Mouse (Mus musculus): ENCODE results near the gene Nmur2.

Nmur2 gene

DNA sequence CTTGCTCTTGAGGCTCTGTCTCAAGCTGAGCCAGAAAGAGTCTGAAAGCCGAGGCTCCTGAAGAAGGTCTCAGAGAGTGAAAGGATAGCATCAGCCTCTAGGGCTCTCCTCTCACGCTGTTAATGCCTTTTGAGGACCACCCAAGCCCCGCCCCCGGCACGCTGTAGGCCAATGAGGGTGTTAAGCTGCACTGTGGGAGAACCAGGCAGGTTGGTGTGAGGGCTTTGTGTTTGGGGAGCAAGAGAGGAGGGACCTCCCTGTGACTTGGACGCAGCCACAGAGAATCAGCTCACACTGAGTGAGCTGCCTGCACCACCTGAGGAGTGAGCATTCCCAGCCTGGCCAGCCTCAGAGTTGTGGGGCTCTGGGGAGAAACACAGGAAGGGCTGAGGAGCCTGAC, at the start of gene Nmur2:
TSS of gene Nmur2 (minus strand) at position 94 of the 400 bp plus-strand sequence.
- ATAC-seq (ENCODE audit: insufficient number of reproducible peaks, low FRiP score, low TSS enrichment), result no peak

DNA sequence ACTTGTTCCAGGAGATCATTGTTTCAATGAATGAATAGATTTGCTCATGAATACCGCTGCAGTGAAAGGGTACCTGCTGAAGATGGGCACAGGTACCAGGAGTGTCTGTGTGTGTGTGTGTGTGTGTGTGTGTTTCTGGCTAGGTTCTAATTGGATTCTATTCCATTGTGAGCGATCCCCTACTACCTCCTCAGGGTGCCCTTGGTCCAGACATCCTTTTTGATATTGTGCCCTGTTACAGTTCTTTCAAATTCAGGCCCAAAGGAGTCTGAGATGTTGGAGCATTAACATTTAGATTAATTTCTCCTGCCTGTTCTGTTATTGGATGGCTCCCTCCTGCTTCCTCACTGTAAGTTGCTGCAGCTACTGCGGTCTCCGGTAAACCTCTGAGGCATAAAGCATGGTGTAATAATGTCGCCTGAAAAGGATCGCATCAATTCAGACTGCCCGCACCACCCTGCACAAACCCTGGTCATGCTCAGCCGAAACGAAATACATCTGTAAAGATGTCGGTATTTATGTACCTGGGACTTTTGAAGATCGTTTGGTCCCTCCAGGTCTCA, 48.4 kb upstream of the Nmur2 start:
- ATAC-seq (ENCODE audit: insufficient number of reproducible peaks, low FRiP score, low TSS enrichment), result no peak

DNA sequence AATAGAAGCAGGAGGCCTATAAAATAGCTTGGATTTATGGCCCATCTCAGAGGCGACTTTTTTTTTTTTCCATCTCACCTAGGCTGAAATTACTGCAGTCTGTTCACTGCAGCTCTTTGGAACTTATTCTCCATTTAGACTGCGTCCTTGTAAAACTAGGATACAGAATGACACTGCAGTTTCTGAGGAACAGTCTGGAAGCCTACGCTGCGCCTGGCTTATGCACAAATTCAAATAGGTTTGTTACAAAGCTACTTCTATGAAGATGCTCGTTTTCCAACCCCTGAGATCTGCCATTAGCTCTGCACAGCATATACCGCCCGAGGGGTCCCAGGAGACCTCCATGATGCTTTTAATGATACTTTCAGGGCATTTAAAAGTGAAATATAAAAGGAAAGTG, 31.3 kb upstream of the Nmur2 start:
- no peak for ATAC-seq (ENCODE audit: insufficient number of reproducible peaks, low FRiP score, low TSS enrichment)

DNA sequence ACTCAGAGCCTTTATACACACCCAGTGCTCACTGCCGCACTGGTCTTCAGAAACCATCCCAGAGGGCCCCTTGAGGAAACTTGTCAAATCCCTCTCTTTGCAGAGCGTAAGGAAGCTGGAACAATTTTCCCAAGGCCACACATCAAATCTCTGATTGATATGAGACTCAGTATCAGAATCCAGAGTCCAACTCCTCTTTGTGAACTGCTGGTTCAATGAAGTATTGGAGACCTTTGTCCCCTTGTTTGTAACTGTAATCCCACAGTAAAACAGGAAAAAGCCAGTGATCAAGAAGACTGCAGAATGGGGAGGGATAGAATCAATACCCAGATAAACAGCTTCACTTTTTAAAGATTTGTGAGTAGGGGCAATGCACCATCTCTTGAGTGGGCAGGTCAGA, 28.8 kb upstream of the Nmur2 start:
- ATAC-seq (ENCODE audit: insufficient number of reproducible peaks, low FRiP score, low TSS enrichment), result no peak

DNA sequence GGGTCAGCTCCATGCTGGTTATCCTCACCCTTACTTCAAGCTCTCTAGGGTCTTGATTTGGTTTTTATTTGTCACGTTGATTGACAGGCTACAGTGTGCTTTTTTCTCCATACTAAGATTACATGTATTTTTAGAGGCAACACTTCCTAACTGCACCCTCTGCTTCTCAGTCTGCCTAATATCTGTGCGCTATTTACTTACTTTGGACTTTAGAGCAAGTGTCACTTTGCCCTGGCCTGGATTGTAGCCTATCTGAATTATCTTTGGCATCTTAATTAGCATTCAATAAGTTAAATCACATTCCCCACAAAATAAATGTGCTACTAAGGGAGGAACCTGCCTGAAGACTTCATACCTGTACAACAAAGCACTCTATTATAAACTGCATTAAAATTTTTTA, 24.3 kb upstream of the Nmur2 start:
- no peak for ATAC-seq (ENCODE audit: insufficient number of reproducible peaks, low FRiP score, low TSS enrichment)

DNA sequence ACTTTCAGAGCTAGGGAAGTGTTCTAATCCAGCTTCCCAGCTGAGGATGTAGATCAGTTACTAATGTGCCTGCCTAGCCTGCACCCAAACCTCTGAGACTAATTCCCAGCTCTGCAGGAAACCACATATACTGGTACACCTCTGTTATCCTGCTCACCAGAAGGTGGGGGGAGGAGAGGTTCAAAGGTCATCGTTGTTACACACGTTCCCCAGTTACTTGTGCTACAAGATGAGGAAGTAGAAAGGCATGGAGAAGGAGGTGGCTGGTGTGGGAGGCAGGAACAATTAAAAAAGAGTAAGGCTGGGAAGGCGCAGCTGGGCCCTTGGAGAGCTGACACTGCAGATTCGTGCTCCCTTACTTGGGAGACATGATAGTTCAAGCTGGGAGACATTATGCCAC, 23.8 kb upstream of the Nmur2 start:
- no peak for ATAC-seq (ENCODE audit: insufficient number of reproducible peaks, low FRiP score, low TSS enrichment)

DNA sequence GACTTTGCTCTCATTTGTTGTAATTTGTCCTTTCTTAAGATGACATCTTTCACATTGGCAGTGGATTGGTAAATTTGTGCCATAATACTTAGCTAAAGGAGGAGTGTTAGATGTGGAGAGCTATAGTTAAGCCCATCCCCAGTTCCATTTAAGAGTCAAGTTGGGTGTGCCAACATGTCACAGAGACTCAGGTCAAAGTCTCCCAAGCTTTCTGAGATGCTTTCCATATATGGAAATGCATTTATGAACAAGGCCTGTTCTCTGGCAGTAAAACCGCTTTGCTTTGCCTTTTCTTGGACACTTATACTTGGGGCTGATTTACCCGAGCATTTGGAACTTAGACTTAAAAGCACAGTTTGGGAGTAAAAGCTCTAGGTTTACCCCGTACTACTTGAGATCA, 18.4 kb upstream of the Nmur2 start:
- ATAC-seq (ENCODE audit: insufficient number of reproducible peaks, low FRiP score, low TSS enrichment), result no peak

DNA sequence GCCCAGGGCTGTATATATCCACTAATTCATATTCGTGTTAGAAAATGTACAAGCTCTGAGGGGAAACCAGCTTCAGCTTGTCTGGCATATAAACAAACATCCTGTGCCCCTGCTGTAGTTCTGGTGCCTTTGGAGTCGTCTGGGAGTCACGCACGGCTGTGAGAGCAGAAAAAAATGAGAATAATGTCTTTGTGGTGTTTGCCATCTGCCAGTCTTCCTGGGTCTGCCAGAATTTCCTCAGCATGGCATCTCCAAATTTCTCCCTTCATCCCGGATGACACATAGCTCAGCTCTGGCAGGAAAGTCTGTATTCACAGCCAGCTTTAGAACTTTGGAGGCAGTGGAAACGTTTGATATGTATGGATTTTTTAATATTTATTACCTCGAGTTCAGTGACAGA, 13.6 kb upstream of the Nmur2 start:
- no peak for ATAC-seq (ENCODE audit: insufficient number of reproducible peaks, low FRiP score, low TSS enrichment)

DNA sequence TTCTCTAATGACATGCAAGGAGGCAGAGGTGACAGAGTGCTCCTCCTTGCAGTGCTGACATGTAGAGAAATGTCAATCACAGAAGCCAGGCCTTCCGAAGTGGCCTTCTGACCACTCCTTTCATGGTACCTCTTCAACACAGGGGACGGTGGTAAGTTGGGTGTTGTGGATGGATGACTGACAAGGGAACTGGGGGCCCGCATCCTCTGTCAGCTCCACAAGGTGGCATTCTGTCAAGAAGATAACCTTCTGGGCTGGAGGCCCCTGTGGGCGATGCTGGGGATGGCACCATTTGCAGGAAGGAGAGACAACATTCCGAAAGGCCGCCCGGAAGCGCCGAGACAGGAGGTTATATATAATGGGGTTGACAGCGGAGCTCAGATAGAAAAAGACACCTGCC, 14.0 kb downstream of the Nmur2 start:
- no peak for ATAC-seq (ENCODE audit: insufficient number of reproducible peaks, low FRiP score, low TSS enrichment)

DNA sequence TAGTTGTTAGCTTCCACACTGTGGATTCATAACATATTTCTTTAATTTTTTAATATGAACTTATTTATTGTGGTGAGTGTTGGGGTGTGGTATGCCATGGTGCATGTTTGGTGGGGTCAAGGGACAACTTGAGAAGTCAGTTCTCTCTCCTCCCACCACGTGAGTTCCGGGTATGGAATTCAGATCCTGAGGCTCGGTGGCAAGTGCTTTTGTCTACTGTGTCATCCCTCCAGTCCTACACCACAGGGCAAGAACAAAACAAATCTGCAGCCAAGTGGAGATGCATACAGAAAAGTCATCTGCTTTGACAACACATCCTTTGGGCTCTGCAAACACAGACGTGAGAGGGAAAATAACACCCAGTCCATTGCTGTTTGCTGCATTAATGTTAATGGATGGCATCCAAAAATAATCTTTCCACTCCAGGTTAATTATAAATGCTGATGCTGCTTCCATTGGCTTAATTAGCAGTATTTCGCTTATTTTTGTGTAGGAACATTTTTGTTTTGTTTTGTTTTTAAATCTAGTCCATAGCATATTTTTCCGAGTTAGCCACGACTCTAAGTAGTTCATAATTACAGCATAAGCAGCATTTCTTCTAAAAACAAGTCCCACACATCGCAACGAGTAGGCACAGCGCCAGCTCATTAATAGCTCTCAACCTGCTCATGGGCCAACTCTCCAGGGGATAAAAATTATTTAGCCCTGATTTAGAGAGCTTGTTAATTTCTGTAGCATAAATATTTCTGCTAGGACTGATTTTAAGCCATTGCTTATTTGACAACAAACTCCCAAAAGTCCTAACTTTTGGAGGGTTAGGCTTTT, 14.9 kb downstream of the Nmur2 start:
- ATAC-seq (ENCODE audit: insufficient number of reproducible peaks, low FRiP score, low TSS enrichment), result no peak

DNA sequence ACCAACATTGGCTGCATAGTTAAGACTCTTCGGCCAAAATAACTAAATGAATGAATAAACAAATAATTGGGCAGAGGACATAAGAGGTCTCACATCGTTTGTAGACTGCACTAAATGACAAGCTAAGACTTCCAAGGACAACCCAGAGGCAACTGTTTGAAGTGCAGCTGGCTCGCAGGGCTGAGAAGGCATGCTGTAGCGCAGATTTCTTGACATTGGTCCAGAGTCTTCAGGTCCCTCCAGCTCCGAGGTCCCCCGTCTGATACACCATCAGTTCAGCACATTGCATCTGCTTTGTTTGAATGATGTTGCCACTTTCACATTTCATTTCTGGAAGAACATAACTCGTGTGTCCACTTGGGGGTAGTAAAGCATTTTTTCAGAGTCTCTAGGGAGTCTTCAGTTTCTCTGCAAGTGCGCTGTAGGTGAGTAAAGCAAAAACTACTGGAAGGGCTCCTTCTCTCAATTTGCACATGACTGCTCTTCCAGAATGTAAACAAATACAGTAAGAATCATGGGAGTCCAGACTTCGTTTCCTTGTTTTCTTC, 27.2 kb downstream of the Nmur2 start:
- no peak for ATAC-seq (ENCODE audit: insufficient number of reproducible peaks, low FRiP score, low TSS enrichment)

DNA sequence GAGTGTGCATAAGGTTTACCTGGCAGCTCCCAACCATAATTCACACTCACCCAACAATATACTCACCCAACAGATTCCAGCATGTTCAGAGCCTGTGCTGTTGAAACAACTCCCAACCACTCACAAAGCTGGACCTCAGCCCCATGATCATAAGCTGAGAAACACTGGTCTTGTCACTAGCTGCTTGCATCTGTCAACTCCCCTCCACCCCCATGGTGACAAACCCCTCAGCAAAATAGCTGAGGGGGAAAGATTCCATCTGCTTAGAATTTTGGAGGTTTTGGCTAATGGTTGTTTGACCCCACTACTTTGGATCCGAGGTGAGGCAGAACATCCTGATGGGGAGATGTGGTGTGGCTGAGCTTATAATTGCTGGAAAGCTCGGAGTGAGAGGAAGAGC, 28.4 kb downstream of the Nmur2 start:
- no peak for ATAC-seq (ENCODE audit: insufficient number of reproducible peaks, low FRiP score, low TSS enrichment)

DNA sequence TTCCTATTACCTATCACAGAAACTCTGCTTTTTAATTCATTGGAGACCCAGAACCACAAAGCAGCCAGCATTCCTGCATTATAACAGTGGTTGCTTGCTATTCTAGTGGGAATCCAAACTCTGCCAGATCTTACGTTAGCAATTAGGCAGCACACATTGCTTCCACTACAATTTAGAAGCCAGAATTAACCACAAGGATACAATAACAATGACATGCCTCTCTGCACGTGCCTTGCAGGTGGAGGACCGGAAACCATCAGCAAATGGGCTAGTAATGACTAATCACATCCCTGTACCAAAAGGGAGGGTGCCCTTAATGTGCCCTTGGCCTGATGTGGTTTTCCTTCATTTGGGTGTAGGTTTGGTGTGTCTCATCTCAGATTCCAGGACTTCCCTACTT, 32.5 kb downstream of the Nmur2 start:
- no peak for ATAC-seq (ENCODE audit: insufficient number of reproducible peaks, low FRiP score, low TSS enrichment)

DNA sequence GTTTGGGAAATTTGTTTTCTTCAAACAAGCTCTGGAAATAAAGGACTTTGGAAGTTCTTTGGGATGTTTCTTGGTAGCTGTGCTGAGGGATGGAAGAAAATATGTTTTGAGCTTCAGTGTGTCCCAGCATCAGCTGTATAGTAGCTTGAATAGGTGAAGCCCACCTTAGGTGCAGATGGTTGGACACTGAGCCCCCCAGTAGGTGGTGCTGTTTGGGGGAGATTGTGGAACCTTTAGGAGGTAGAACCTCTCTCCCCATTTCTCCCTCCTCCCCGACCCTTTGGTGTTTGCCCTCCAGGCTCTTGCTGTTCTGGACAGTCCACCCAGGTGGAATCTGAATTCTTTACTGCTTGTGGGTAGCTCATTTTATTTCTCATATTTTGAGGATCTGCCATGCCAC, 48.0 kb downstream of the Nmur2 start:
- ATAC-seq (ENCODE audit: insufficient number of reproducible peaks, low FRiP score, low TSS enrichment), result no peak

DNA sequence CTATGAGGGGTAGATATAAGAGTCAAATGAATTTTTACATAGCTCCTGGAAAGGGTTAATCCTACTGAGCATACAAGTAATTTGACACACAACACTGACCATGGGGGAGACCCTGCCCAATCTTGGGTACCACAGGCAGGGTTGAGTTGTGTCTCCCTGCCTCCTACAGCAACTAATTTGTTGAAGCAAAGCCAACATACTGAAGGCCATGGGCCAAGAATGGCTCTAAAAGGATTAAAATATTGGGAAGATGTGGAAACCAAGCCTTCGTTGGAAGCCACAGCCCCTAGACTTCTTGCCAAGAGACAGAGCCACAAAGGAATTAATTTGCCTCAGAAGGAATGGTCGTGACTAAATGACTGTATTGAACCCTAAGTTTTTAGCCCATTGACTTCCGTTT, 48.7 kb downstream of the Nmur2 start:
- no peak for ATAC-seq (ENCODE audit: insufficient number of reproducible peaks, low FRiP score, low TSS enrichment)

DNA sequence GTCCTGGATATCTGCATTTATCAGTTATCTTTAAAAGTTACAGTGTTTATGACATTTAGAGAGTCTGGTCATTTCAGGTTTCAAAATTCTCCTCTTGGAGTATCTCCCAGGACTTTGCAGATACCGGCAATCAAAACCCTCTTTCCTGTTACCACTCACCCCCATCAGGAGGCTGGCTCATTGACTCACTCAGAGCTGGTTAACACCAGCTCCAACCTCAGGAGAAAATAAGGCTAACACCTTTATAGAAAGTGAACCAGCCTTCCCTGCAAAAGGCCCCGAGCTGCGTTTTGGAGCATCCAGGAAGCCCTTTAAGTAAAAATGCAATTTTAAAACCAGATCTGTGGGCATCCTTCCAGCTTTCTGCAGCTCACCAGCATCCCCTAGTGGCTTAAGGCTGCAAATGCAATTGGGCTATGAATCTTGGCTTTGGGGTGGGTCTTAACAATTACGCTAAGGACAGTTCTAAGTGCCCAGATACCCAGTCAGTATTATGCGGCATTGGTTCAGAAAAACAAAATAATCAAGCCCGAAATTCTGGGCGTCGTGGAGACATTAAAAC, 49.2 kb downstream of the Nmur2 start:
- ATAC-seq (ENCODE audit: insufficient number of reproducible peaks, low FRiP score, low TSS enrichment), result no peak

DNA sequence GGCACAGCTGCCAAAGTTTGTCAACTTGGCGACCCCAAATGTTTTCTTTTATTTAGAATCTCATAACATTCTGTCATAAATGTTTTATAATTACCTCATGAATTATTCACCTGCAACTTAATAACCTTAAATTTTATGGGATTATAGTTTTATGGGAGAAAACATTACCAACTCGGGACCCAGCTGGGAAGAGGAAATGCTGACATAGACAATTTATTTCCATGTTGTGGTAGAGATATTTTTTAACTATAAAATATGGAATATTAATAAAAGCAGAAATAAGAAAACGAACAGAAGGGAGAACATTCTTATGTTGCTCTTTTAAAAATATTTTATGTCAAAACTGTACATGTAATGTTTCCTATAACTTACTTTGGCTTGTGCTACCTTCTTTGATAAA, 56.2 kb downstream of the Nmur2 start:
- ATAC-seq (ENCODE audit: insufficient number of reproducible peaks, low FRiP score, low TSS enrichment), result no peak

DNA sequence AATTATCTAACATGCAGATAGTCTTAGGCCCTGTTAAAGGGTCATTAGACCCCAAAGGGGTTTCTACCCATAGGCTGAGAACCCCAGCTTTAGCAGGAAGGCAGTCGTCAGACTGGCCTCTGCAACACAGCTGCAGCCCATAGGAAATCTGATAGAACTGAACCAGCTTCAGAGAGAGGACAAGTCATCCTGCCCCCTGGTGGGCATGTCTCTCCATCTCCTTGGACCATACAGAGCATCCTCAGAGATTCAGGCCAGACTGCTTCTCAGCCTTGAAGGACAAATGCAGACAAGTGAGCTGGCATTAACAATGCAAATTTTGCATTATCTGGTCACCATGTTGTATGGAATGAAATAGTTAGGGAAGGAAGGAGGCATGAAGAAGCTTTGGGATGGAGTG, 59.2 kb downstream of the Nmur2 start:
- ATAC-seq (ENCODE audit: insufficient number of reproducible peaks, low FRiP score, low TSS enrichment), result no peak

DNA sequence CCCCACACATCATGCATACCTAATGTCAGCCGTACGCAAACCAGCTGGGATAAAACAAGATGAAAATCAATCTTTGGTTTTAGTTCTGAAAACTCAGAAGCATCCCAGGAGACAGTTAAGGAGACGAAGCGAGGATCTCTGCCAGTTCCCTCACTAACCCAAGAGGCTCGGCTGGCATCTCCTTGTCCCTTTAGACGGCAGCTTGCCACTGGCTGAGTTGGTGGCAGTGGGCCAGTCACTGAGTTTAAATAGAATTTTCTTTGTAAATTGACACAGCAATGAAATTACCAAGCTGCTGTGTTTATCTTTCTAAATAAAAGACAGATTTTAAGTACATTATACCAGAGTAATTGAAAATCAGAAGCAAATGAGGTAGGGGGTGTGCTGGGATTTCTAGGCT, 62.7 kb downstream of the Nmur2 start:
- no peak for ATAC-seq (ENCODE audit: insufficient number of reproducible peaks, low FRiP score, low TSS enrichment)

All from cerebellum, adult (tissue).